Mouse (Mus musculus) heart, adult 8-10 months (tissue): ENCODE data around the gene Trim2. TPM values are rescaled to one million over a fixed set of nuclear protein-coding genes. Genes with fewer than 3 reads are reported as not detected.
A peak's percentile ranks its signal among the peaks of the same experiment; 100 is the strongest.

ENCODE experiments used
- DNase-seq: peaks from one replicate; pipeline ENCODE4 v3.0.0; 2022; ENCODE audit warnings: low spot score
- total RNA-seq, 4 experiments: library from RNA; stranded (reverse); gene quantifications; 2 replicates each; pipeline ENCODE4 v1.2.4; 2022

Gene Trim2
- total RNA-seq, 4 experiments from 2014 or later: 4.9 to 8.2 (median 6.7) TPM

DNA sequence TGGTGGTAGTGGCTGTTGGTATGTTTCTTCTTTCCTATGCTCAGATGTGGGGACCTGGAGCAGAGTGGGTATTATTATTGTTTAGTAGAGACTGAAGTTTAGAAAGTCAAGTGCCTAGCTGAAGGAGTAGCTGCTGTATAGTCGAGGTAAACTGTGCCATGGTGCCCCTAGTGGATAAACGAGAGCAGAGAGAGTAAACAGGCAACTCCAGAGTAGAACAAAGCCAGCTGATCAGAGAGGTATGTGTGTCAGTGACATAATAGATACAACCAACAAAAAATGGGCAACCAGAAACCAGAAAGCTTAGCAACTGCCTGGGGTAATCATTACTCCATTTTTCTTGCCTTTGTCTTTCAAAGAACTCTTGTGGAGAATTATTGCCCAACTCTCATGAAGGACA is 81.7 kb downstream of the Trim2 start:
- no peak for DNase-seq

DNA sequence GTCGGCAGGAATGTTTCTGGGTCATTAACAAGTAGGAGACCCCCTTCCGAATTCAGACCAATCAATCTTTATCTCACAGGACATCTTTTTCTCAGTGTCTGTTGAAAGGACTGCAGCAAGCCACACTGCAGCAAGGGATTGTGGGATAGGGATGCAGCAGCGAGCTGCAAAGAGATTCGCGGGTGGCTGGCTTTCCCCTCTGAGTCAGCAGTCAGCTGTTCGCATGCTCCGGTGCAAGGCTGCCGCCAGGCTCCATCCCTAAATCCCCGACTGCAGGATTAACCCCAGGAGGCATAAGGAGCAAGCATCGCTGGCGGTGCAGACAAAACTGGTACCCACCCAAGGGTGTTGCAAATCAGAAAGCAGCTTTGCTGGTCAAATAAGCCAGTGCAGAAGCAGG is 85.9 kb downstream of the Trim2 start:
- DNase-seq: peak; percentile 57

- DNase-seq: no peak
Observed at GRCm38 (mm10) chr3:84220326-84220725, 86.4 kb downstream of the Trim2 start.

GRCm38 (mm10) chr3:84219720-84220273 is 86.9 kb downstream of the Trim2 start:
- no peak for DNase-seq

DNA sequence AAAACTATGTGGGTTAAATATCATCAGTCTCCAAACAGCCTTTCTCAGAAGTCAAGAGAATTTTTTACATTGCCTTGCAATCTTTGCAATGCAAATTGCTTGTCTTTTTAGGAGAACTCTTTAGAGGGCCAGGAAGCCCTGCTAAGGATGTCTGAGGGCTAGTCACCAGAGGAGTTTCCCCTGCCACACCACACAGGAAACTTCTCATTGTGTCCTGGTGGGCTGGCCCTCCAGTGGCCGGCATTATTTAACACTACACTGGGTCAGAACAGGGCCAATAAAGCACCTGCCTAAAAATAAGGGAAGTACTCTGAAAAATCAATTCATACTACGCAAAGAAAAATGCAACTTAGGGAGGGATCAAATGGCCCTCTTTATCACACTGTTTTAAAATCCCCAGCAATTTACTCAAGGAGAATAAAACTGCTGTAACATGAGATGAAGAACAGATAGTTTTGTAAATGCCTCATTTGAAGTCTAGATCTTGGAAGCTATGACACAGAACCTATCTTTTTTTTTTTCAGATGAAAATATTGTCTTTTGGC is 87.4 kb downstream of the Trim2 start:
- peak; percentile 14 for DNase-seq

DNA sequence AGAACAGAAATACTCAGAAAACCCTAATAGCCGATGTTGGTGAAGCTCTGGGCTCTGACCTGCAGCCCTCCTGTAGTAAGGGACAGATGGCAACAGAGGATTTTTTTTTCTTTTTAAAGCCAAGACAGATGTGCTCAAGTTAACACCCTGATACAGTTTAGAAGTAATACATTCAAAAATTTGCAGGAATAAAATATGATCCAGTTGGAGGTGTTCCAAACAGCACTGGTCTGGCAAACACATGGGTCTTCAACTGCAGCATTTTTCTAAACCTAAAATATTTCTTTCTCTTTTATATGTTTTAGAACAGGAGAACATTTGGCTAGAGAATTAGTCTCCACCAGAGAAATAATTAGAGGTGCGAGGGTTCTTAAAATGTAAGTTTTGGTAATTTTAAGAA is 88.2 kb downstream of the Trim2 start:
- DNase-seq: no peak

DNA sequence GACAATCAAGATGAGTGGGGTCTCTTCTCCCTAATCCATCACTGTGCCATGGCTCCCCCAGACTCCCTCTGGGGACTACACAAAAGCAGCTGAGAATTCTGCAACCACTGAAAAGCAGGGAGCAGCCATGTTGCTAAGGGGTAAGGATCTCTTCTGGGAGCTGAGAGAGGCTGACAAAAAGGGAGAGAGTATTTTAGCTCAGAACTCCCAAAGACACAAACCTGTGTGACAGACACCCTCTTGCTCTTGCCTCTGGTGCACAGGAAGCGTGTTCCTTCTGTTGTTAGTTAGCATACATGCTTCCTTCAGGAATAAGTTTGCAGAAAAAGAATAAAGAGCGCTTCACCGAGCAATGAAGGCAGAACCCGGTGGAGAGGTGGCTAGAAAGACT is 88.7 kb downstream of the Trim2 start:
- no peak for DNase-seq

DNA sequence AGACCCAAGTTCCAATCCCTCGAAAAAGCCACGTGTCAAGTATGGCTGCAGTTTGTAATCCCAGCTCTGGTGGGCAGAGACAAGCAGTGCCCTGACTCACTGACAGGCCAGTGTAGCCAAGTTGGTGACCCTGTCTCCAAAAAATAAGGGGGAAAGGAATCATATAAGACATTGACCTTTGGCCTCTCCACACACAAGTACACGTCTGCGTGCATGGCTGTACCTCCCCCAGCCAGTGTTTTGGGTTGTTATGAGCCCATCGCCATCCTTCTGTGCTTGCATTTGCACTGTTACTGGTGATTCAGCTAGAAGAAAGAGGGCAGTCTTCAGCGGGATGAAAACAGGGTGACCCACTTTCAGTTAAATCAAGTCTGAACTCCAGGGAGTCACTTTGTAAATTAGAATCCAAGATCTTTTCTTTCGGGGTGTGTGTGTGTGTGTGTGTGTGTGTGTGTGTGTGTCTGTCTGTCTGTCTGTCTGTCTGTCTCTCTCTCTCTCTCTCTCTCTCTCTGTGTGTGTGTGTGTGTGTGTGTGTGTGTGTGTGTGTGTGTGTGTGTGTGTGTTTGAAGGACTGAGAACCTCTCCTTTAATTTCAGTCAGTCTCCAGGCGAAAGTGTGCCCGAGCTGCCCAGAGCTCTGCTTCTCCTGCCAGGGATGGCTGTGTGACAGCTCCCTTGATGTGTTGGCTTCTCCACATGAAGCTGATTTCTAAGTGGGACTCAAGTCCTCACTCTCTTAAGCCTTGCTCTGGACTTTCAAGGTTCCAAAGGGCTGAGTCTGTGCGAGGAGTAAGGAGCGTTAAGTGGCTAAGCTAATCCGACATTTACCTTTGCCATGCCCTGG is 89.3 kb downstream of the Trim2 start:
- DNase-seq: no peak

- DNase-seq: no peak
Observed at GRCm38 (mm10) chr3:84215743-84216360, 90.8 kb downstream of the Trim2 start.

- DNase-seq: no peak
Observed at GRCm38 (mm10) chr3:84215253-84215652, 91.4 kb downstream of the Trim2 start.

DNA sequence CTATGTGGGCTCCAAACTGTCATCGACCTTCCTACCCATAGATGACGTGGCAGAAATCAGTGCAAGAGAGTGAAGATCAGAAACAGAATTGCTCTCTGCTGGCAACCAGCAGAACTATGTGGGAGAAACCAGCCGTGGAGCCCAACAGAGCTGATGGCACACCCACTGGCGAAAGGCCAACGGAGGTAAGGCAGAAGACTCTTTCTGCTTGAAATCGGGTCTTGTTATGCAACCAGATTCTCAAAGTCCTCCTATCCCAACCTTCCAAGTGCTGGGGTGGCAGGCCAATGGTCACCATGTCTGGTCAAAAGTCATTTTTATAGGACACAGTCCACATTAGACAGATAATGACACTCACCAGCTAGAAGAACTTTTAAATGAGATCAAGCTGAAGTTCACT is 92.2 kb downstream of the Trim2 start:
- DNase-seq: no peak

DNA sequence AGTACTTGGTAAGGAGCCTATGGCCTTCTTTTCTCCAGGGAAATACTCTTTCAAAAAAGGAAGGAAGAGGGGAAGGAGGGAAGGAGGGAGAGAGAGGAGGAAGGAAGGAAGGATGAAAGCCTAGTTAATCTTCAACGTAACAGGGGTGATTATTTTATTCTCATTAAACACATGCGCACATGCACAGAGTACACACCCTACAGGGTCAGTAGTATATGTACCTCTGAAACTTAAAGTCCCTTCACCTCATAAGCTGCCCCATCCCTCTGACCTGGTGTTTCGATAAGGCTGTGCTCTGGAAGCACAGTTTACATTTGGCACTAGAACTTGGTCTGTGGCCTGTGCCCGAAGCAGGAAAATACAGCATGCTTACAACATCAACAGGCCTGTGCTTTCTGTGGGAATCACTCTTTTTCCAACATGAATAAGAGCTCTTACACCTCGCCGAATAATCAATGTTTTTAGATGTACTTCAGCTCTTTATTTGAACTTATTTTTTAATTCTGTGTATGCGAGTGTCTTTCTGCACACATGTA is 95.3 kb downstream of the Trim2 start:
- no peak for DNase-seq

- DNase-seq: no peak
Observed at GRCm38 (mm10) chr3:84208917-84209513, 97.7 kb downstream of the Trim2 start.

GRCm38 (mm10) chr3:84208475-84208874 is 98.2 kb downstream of the Trim2 start:
- no peak for DNase-seq

GRCm38 (mm10) chr3:84207366-84207765 is 99.3 kb downstream of the Trim2 start:
- DNase-seq: no peak

DNA sequence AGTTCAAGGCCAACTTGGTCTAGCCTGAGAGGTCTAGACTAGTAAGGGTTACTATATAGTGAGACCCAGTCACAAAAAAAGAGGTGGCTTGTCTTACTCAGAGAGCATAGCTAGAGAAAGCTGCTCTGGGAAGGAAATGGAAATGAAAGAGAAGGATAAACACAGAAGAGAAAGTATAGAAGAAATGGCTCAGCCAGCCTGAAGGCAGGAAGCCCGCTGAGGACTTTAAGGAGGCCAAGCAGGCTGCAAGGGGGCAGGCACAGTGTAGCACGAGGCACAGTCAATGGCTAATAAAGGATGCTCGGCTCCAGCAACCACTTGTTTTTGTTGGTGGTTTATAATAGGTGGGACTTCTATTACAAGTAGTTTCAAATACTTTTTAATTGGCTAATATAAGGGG is 100.6 kb downstream of the Trim2 start:
- DNase-seq: no peak

DNA sequence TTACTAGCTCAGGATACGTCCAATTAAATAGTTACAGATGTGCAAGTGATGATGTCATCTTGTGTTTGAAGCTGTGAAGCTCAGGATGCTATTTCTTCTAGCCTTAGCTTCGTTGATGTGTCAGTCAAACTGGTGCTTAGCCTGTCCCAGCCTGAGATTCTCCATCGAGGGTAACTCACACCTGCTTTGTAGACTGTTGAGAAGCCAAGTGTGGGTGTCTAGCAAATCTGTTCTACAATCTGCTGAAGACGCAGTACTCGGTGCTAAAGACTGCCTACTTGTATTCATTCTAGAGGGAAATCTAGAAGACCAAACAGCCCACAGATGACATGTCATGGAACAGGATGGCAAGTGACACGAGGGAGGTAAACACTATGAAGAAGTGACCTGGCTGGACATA is 101.0 kb downstream of the Trim2 start:
- DNase-seq: no peak

GRCm38 (mm10) chr3:84204640-84205039 is 102.0 kb downstream of the Trim2 start:
- DNase-seq: no peak

DNA sequence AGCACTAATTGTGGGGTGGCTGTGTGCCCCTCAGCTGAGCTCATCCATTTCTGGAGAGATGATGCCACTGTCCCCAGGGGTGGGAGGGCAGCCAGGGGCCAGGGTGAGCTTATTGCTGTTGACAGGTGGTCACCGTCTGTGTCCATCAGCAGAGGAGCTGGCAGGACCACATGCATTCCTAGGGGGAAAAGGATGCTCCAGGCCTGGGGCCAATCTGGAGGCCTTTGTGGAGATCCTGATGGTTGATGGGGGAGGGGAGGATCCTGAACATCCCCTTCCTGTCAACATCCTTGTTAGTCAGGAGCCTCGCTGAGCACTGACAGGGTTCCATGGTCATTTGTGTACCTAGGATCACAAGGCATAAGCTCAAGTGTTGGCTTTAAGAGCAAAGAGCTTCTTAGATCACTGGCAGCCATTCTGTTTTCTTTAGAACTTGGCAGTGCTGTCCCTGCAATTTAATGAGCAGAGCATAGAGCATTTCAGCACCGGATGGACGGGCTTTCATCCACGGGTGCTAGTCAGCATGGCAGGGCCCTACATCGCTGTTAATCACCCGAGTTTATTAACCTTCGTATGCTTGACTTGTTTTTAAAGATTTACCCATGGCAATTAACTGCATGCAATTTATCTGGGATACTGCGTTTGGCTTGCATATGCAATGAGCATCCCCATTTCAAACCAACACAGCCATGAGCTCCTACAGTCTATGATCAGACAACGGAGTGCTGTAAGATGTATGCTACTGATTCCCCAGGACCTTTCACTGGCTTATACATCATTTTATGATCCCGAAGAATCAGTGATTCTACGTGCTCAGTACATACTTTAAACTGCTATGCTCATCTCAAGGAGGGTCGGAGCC is 105.9 kb downstream of the Trim2 start:
- DNase-seq: no peak

DNA sequence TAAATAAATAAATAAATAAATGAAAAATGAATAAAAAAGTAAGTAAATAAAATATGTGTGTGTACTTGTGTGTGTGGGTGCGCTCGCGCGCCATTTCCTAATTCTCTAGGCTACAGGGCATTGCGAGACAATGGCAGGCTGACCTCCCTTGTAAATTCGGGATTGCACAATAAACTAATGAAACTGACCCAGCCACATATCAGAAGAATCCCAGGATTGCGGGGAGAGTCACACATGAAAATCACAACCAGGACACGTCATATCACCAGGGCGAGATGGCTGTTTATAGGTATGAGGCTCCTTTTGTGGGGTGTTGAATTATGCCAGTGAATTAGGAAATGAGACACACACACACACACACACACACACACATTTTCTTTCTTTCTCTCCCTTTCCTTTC is 107.2 kb downstream of the Trim2 start:
- DNase-seq: no peak

- DNase-seq: no peak
Observed at GRCm38 (mm10) chr3:84198229-84198628, 108.4 kb downstream of the Trim2 start.
